Mouse (Mus musculus) T-cell, adult 2 months (primary cell): ENCODE measurements around the gene Olah.

Source experiments
- DNase-seq: peaks from one replicate; pipeline ENCODE4 v3.0.0; 2022; ENCODE audit warnings: low spot score

Gene Olah

DNA sequence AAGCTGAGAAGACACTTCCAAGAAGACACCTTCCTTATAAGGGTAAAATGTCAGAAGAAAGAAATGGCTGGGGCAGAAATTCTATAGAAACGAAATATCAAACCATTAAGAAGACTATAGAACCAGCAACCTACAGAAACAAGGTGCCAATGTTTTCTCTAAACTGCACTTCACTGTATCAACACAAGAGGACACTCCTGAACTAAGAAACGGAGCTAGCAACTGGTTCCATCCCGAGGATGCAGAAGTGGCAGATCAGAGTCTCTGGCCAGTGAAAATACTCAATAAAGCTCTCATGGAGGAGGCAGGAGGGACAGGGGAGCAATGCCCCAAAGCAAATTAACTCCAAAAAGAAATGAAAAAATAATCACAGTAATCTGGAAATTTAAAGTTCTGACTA is 48.1 kb downstream of the Olah start:
- peak; percentile 5 for DNase-seq

DNA sequence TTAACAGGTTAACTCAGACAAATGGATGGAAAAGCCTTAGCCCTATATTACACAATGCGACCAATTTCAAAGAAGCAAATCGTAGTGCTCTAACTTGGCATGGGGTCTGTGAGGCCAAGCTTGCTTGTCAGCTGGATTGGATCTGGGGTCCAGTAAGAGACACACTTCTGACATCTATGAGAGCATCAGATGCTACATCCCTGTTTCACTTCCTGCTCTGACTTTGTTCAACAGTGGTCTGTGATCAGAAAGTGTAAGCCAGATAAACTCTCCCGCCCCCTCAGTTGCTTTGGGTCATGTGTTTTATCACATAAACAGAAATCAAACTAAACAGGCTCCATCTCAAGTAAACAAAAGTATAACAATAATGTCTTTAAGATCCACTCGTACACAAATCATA is 48.6 kb downstream of the Olah start:
- DNase-seq: no peak

DNA sequence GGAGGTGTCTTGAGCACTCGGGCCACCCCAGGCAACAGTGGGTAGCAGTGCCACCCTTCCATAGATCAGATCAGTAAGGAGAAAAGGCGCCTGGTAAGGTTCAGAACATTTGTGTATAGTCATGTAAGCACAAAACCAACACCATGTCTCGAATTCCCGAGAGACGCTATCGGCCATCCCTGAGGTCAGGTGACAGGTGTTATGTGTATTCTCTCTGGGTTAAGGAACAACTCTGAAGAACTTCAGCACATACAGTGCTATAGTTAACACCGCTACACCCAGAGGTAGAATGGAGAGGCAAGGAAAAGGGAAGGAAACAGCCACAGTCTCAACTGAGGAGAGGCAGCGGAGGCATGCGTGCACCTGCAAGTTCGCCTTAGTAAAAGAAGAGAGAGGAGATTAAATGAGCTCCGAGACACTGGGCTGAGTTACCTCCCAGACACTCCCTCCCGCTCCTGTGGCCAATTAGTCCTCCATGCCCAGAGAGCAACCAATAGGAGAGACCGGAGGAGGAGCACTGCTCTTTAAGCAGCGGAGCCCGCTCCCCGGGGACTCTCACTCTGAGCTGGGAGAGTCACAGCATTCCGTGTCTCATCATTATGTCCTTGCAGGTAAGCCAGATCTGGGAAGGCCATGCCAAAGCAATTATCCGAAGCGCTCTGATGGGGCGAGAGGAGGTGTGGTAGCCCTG is 61.3 kb downstream of the Olah start, which contains the start of gene Acbd7:
Gene Acbd7 (plus strand): TSS at position 558 of the 691 bp plus-strand sequence.
- peak; percentile 55 for DNase-seq

DNA sequence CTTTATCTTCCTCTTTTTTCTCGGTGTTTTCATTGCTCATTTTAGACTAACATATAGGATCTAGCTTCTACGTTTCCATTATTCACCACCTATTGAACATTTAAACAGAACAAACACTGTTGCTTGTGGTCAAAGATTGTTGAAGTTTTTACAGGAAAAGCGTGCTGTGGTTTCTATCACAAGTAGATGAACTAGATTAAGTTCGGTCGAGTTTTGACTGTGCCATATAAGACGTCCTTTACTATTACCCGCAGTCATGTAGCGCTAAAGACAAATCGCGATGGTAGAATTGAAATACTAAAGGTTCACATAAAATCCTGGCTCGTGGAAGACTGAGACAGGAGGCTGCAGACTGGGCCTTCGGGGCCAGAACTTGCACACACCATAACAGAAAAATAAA is 63.2 kb downstream of the Olah start:
- DNase-seq: no peak

DNA sequence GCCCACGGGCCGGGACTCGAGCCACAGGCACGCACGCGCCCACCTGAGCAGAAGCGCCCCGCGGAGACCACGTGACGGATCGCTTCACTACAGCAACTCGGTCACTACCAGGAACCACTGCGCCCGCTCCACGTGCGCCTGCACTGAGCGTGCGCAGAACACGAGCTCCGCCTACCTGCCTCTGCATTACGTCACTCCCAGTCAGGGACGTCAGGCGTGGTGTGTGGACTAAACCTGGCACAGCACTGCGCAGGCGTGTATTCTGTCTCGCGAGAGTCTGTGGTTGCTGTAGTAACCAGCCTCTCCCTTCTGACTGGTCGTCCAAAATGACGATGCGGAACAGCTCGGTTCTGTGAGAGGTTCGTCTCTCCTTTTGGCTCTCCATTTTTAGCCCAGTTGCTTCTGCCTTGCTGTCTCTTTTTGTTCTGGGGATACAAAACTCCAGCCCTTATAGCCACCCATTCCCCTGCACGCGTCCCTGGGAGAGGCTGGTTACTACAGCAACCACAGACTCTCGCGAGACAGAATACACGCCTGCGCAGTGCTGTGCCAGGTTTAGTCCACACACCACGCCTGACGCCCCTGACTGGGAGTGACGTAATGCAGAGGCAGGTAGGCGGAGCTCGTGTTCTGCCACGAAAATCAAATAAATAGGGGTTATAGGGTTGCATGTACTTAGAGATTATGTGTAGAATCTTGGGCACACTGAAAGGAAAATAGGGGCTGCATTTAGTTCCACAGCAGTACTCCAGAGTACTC is 64.3 kb downstream of the Olah start, which contains the start of gene Rpp38:
Gene Rpp38 (minus strand): TSS at position 160 of the 759 bp plus-strand sequence.
- DNase-seq: peak; percentile 99

DNA sequence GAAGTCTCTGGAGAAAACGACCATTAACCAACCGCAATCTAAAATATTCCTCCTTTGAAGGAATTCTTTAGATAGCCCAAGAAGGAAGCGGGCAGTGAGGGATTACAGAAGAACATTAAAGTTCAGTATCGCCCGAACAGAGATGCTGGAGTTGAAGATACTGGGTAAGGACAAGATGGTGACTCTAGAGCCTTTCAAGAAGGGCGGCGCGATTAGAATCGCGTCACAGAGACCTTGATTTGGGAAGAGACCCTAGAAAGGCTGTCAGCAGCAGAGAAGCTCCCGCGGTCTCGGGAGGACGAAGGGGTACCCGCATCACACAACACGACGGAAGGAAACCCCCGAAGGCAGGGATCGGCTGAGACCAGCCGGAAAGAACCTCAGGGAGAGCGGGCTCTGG is 65.0 kb downstream of the Olah start:
- no peak for DNase-seq

DNA sequence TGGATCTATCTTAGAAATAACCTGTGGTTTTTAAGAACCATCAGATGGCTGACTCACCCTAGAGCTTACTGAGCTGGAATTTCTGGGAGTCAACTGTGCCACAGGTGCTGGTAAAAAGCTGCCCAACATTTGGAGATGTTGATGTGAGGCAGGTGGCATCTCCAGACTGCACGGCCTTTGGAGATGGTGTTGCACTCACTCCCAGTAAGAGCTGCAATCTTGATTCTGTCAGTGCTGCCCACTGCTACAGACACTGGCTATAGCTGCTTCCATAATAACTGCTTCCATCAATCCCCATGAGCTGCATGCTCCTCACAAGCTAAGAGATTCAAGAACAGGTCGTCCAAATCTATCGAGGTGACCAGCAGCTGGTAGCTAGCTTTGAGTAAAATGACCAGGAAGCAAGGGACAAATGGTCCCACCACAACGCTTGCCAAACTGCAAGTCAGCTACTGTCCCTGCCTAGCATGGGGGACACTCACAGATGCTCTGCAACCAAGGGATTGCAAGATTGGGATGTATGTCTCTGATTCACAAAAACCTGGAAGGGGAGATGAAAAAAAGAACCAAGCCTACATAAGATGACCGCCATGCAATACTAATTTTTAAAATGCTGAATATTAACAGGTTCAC is 65.8 kb downstream of the Olah start:
- DNase-seq: no peak

DNA sequence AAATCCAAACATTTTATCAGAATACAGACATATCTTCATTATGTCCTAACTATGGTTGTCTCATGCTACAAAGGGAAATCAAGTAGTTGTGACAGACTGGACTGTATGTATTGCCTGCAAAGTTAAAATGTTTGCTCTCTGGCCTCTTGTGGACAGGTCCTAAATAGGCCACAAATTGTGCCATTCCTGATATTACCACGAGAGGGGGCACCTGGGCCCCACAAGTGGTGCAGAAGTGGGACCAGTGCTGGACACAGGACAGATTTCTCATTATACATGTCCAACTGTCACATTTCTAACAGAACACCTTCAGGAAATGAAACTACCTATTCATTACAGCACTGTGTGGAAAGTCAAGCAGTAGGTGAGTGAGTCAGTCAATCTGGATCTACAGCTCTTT is 69.7 kb downstream of the Olah start:
- no peak for DNase-seq

DNA sequence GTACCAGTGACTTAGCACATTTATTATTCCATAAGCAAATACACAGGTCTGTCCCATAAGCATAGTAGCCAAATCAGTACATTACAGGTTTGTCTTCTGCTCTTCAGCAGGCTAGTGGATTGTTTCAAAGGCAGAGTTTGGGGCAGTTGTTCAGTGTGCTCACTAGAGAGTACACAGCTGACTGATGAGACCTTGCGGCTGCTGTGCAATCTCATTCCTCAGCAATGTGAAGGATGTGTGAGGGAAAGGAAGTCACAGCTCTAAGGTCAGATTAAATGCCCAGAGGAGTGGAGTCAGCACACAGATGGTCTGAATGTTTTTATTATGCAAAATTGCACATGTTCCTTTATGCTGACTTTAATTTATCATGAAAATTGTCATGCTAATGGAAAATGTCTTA is 70.5 kb downstream of the Olah start:
- no peak for DNase-seq

DNA sequence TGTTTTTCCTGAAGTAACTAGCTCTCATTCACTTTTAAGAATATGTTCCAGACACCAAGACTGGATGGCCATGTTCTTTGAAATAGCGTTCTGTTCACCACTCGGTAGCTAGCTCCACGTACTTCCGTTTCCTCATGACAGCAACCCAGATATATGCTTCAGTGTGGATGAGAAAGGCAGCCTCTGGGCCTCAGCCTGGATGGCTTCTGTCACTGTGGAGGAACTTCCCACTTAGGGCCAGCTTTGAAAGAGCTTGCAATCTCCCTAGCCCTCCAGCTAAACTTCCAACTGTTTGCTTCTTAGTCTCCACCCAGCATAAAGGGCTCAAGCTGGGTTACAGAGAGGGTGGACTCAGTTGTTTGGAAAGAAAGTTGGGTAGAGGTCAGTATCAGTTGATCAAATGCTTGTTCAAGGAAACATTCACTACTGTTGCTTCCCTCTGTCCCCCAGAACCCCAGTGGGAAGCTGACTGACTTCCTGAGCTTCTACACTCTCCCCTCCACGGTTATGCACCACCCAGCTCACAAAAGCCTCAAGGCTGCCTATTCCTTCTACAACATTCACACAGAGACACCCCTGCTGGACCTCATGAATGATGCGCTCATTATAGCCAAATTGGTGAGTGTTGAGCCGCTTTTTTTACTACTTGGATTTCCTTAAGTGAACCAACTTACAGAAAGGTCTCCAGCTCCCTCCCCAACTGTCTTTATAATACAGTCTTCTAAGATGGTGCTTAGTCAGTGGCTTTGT is 72.5 kb downstream of the Olah start:
- DNase-seq: no peak

DNA sequence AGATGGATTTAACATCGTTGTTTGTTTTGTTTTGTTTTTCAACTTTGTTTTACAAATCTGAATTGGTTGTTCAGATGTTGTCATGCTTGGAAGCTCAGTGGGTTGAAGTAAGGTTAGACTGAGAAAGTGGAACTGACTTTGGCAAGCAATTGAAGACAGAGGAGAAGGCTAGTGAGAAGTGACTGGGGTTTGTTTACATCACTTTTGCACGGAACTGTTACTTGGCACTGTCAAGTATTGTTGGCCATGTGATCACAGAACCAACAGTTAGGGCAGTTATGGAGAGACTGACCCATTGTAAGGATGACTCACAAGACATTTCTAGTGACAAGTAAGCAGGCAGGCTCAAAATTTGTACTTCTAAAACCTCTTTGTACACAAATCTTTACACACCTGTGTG is 73.9 kb downstream of the Olah start:
- no peak for DNase-seq

DNA sequence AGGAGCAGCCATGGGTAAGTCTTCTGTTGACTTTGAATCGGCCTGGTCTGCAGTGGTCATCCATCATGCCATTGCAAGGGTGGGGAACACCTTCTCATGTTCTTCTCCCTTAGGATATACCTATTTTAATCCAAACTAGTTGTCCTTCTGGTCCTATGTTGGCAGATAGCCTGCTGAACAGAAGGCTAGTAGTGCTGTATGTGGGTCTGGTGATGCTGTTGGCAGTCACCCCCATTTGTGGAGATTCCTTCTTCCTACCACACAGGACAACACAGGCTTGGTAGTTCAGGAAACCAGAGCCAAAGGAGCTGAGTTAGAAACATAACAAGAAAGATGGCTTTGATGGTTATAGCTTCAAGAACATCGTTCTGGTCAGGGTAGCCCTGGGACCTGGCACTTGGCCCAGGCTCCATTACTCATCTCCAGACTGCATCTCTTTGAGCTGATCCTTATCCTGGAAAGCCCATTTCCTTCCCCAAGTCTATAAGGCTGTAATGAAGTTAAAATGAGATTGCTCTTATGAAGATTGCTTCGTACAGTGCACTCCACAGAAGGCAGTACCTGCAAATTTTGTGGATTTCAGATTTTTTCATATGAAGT is 91.5 kb downstream of the Olah start:
- no peak for DNase-seq

DNA sequence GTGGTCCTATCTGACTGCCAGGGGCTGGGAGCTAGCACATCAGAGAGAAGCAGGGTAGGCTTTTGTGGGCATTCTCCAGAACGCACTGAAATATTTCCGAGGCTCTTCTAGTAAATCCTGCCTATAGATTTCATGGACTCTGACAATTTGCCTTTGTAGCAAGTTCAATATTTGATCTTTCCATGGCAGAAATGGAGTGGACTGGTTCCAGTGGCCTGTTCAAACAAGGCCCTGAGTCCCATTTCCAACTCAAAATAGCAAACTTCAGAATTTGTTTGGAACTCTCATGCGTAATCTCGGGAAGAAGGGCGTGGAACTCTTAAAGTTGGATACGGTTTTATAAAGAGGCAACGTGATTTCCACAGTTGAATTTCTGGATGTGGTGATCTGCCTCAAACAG is 101.2 kb downstream of the Olah start:
- DNase-seq: no peak

DNA sequence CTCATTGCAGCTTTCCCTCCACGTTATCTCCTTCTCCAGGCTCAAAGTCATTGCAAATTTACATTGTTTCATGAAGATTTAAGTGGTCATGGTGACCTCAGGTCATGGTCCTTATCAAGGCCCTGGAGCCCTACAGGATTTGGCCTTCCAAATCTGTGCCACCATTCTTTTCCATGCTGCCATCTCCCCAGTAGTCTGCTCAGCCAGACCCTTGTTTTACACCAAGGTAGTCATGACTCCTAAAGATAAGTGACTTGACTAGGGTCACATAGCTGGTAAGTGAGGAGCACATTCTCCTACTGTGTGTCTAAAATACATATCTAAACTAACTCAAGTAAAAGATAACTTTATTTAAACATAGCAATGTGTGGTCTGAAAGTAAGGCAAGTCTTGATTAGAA is 104.8 kb downstream of the Olah start:
- DNase-seq: no peak
